Mouse (Mus musculus): ENCODE measurements around the gene Zfpl1. TPM values are rescaled to one million over a fixed set of nuclear protein-coding genes. Genes with fewer than 3 reads are reported as not detected.

The Zfpl1 gene
- polyA plus RNA-seq, 1 experiment, result 106 TPM

DNA sequence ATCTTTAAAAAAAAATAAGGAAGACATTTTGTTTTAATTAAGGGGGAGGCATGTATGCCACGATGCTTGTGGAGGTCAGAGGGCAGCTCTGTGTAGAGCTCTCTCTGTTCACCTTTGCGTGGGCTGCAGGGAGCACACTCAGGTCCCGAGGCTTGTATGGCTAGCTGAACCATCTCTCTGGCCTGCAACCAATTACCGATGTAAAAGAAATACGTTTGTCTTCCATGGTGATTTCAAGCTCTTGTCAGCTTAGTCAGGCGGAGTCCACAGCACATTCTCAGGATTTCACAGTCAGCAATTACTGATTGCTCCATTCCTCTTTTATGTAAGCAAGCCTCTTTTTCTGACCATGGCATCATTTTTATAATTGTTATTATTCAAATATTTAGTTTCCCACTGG, 16.4 kb upstream of the Zfpl1 start:
- DNase-seq (ENCODE audit: low read depth), result no peak

DNA sequence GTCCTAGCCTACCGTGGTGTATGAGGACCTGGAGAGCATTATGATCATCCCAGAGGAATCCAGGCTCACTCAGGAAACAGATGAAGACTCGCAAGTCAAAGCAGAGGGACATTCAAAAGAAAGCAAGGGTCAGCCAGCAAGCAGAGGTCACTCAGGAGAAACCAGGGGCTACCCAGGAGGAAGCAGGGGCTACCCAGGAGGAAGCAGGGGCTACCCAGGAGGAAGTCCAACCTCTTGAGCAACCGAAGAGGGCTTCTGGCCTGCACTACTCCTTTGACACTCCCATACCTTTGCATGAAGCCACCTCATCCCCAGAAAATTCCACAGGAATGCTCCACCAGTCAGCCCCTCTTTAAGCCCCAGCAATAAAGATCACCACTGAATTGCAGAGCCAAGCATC, 13.1 kb upstream of the Zfpl1 start:
- DNase-seq (ENCODE audit: low read depth), result no peak

DNA sequence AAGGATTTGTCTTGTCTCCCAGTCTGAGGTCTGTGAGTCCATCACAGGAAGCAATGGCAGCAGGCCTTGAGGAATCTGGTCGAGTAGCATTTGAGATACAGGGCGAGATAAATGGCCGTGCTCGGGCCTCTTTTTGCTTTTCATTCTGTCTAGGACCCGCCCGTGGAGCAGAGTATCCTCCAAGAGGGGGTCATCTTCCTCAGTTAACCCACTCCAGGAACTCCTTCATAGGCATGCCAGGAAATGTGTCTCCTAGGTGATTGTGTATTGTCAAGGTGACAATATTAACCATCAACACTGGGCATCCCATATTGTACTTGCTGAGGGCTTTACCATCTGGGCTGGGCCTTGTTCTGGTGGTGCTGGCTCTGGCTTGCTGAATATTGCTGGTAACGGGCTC, 9.4 kb upstream of the Zfpl1 start, which contains the start of gene AC131692.1:
AC131692.1 (plus strand) TSS at position 301 of the 400 bp plus-strand sequence.
- no peak for DNase-seq (ENCODE audit: low read depth)

DNA sequence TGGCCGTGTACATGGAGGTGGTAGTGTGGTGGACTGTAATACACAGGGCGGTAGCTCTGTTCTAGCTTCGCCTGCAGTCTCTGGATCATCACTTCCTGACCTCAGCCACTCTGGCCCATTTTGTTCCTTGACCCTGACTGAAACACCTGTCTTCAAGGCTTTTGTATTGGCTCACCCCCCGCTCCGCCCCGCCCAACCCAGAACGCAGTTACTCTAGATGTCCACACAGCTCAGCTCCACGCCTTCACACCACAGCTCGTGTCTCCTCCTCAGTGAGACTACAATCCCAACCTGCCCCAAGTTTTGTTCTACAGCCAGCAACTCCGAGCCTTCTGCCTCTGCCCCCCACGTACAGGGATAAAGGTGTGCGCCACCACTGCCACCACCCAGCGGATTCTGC, 4.1 kb upstream of the Zfpl1 start:
- DNase-seq (ENCODE audit: low read depth), result no peak

DNA sequence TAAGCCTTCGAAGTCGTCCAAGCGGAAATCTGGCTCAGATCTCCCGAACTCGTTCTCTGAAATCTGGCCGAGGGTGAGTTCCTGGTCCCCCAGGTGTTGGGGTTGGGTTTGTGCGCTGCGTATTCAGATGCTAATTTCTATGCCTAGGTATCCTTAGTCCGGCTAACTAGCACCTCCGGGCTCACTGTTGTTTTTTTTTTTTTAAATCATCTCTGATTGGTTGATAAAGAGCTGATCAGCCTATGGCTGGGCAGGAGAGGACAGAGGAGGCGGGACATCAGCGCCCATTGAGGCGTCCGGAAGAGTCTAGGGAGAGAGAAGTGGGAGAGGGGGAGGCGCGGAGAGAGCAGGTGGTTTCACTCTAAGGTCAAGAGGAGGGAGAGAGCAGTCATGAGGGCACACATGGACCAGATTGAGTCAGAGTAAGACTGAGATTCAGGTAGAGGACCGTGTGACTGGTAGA, 692 bp upstream of the Zfpl1 start:
- DNase-seq (ENCODE audit: low read depth), result no peak

DNA sequence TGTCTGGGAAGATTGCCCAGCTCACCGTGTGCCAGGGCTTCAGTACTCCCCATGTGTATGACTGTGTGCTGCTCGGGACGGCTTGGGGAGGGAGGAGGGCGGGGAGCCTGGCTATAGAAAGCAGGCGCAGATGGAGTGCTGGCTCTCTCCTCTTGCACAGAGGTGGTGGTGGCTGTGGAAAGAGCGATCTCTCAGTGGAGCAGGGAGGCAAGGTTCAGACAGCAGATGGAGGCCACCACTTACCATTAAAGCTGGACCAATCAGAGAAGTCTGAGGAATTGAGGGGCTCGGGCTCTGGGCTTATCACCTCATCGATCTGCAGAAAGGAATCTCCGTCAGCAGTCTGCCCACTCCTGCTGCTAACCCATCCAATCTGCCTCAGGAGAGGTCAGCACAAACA, 2.6 kb downstream of the Zfpl1 start, which contains the start of gene Gm28374:
Gm28374 (minus strand) TSS at position 101 of the 400 bp plus-strand sequence.
- DNase-seq (ENCODE audit: low read depth), result no peak

DNA sequence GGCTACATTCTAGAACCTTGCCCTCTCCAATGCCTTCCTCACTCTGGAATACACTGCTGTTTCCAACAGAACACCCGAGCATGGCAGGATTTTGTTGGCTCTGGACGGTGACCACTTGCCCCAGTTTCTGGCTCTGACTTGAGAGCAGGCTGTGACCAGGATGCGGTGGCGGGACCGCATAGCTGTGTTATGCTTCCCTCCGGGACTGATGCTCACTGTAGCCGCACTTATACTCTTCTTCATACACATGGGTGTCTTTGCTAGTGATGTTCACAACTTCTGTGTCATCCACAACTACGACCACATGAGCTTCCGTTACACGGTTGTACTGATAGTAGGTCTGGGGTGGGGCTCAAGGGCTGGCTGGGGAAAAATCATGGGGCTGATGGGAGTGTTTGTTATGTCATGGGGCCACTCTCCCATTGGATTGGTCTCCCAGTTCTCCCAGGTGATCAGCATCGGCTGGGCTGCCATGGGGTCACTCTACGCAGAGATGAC, 4.7 kb downstream of the Zfpl1 start, which contains the start of gene Tmem262:
Tmem262 (plus strand) TSS at position 51 of the 498 bp plus-strand sequence.
- DNase-seq (ENCODE audit: low read depth), result no peak

DNA sequence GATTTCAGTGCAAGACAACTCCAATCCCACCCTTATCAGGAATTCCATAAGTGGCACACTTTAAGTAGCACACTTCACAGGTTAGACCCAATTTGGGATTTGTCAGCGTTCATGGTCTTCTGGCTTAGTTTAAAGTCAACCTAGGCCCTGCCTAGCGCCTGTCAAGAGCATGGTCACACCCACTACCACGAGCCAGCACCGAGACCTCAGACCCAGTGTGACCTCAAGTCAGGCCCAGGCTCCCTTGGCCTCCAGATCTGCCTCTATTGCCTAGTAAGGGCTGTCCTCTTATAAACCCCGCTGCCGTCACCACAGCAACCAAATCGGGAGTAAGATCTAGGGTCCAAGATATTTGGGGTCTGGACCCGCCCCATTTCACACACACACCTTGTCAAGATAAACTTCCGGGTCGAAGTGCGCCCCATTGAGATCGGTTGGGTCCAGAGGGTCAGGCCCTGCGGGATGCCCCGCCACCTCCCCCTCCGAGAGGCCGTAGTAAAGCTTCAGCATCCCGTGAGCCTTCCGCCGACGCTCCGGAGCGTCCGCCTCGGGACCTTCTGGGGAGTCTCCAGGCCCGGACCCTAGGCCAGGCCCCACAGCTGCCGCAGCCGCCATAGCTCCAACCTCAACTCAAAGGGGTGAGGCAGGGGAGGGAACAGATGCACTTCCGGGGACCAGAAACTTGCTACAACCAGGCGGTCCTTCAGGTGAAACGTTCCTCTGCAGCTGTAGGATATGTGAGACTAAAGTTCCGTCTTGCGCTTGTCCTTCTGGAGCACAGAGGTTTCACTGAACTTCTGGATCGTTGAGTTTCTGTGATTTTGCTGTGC, 8.0 kb downstream of the Zfpl1 start, which contains the start of gene Vps51:
Vps51 (minus strand) TSS at position 668 of the 830 bp plus-strand sequence.
- no peak for DNase-seq (ENCODE audit: low read depth)

DNA sequence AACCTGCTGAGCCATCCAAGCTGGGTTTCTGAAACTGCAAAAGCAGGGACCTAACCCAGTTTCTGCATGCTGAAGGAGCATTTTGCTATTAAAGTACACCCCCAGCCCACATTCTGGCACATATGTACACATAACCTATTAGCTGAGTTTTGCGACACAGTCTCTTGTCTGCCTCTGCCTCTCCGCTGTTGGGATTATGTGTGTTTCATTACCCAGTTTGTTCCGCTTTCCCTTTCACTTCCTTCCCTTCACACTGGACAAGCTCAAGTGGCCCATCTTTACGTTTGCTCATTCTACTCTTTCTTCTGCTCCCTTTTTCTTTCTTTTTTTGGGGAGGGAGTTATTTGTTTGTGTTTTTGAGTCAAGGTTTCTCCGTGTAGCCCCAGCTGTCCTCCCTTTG, 10.9 kb downstream of the Zfpl1 start:
- DNase-seq (ENCODE audit: low read depth), result no peak

DNA sequence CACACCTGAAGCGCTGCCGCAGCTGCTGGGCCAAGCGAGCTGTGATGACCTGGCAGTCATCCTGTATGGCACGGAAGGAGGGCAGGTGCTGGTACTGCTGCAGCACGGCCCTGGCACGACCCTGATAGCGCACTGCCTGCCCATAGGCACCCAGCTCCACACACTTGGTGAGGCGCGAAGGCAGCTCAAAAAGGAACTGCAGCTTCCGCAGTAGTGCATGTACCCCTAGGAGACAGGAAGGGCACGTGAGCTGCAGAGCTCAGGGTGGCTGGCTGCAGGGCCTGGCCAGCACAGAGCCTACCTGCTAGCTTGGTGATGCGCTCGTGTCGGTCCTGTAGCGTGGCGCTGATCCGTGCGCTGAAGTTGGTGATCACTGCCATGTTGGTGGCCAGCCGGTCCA, 13.5 kb downstream of the Zfpl1 start:
- no peak for DNase-seq (ENCODE audit: low read depth)

DNA sequence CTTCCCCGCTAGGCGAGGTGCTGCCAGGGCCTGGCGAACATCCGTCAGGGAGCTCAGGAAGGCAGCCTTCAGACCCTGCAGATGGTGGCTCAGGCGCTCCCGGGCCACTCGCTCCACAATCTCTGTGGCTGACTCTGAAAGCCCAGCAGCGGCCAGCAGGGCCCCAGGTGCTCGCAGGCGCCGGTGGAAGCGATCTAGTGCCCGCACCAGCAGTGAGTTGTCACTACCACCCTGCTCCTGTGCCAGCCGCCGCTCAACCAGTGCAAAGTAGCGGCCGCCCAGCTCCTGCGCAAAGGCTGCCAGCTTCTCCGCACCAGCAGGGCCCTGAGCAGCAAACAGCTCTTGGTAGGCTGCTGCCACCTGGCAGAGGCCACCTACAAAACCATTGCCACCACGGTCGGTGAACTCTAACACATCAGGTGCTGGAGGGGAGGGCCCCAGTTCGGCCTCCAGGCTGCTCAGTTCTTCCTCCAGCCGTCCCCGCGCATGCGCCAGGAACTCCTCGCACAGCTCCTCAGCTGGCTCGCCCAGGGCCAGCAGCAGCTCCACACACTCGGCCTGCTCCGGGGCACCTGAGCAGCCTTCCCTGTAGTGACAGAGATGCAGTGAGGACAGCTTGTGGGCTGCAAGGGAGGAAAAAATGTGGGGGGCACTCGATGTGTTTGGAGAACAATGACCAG, 14.0 kb downstream of the Zfpl1 start:
- DNase-seq (ENCODE audit: low read depth), result no peak

DNA sequence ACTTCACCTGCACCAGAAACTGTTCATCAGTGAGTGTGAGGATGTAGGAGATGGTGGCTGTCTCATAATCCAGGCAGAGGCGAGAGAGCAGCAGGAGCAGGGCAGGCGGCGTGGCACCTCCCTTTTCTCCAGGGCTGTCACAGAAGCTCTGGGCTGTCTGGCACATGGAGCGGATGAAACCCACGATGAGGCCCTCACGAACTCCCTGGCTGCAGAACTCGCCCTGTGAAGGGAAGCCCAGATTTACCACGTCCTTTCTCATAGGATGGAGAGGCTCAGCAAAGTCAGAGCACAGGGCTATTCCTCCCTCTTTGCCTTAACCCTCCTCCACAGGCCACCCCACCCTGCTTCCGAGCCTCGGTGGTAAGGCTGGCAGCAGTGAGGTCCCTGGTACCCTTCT, 14.9 kb downstream of the Zfpl1 start:
- DNase-seq (ENCODE audit: low read depth), result no peak

DNA sequence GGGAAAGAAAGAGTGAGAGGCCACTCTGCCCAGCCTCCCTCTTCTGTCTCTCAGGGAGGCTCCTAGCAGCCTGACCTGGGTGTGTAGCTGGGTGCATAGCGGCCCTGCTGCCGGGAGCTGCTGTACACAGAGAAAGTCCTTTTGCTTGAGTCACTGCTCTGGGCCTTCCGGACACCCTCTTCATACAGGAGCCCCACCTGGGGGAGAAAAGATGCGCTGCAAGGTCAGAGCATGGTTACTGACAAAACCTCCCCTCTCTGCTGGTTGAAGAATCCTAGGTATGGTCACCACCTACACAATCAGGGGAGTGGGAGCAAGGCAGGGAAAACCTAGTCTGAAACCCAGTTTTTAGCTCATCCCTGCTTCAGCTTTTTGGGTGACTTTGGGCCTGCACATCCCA, 15.8 kb downstream of the Zfpl1 start:
- DNase-seq (ENCODE audit: low read depth), result no peak

DNA sequence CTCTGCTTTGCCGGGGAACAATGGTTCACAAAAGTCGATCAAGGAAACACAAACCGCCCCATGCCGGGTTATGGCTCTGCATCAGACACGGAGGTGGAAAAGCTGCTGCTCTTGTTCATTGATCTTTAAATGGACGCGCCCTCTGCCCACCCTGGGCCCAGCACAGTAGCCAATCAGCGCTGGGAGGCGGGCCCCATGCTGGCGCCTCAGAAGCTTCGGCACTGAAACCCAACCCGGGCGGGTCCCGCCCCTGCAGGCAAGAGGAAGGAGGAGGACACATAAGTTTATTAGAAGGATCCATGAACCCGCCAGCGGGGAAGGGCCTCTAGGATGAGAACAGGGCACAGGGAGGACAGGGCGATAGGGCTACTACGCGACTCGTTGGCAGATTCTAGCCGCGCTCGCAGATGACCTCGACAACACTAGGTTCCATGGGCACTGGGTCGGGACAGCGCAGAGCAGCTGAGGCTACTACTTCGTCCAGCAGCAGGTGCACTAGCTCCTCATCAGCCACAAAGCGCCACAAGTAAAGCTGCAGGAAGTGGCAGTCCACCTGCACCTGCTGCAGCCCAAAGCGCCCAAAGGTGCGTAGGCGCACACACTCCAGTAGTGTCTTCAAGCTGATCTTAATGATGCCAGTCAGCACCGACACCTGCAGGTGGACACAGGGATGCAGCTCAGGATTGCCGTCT, 16.9 kb downstream of the Zfpl1 start, which contains the start of gene Tm7sf2:
Tm7sf2 (minus strand) TSS at position 650 of the 692 bp plus-strand sequence.
- no peak for DNase-seq (ENCODE audit: low read depth)

DNA sequence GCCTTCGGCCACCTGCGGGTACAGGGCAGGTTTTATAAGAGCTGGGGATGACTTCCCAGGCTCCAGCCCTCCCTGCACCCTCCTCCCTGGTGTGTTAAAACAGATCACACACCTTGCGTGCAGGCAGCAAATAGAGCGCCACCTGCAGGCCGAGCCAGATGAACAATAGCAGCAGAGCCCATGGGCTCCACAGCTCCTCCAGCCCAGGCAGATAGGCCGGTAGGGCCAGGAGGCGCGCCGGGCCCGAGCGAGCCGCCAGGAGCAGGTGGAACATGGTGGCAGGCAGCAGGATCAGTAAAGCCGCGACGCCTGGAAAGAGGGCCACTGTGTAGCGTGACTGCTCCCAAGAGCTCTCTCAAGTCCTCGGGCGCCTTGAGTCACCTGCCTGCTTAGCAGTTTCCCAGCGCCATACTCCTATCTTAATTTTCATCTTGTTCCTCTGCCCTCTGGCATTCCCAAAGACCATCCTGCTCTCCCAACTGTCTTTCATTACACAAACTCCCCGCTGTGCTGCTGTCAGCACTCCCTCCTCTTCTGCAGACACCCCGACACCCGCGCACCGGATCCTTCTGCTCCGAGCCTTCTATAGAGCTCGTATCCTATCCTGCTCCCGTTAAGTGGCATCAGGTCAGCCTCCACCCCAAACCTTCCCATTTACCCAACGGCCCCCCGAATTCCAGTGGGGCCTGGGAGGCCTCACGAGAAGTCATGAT, 17.6 kb downstream of the Zfpl1 start:
- no peak for DNase-seq (ENCODE audit: low read depth)

DNA sequence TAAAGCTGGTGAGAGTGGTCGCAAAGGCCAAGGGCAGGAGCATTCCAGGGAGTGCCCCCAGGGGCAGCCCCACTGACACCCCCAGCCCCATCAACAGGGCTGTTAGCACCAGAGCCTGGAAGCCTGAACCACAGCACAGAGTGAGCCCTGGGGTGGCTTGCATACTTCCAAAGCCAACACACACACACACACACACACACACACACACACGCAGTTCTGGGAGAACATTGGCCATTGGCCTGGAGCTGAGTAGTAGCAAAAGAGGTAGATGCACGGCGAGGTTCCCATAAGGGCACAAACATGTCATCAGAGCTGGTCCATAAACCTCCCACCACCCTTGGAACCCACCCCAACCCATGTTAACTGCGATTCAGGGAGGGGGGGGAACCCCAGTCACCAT, 18.2 kb downstream of the Zfpl1 start:
- no peak for DNase-seq (ENCODE audit: low read depth)

DNA sequence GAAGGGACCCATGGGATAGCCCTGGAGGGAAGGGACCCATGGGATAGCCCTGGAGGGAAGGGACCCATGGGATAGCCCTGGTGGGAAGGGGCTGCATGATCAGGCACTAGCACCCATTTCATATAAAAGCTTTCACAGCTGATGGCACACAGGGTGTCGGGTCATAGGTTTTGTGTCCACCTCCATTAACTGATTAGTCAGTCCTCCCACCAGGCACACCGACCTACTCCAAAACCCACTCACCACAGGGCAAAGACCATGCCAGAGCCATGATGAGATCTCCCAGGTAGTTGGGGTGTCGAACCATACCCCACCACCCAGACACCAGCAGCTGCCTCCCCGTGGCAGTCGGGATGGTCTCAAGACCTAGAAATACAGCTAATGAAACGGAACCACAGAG, 21.7 kb downstream of the Zfpl1 start:
- DNase-seq (ENCODE audit: low read depth), result no peak

DNA sequence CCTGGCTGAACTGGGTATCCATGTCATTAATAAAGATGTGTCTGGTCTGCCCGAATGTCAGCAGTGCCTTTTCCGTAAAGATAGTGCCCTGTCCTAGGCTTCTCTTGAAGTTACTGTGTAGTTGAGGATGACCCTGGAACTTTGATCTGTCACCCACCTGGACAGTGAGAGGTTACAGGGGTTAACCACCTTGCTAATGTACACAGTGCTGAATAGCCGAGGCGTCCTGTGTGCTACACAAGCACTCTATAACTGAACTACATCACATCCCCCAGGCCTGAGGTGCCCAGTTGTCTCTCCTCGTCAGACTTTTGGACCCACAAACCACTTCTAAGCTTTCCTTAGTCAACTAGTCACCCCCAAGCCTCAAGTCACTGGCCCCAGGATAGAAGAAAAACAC, 22.3 kb downstream of the Zfpl1 start:
- no peak for DNase-seq (ENCODE audit: low read depth)

DNA sequence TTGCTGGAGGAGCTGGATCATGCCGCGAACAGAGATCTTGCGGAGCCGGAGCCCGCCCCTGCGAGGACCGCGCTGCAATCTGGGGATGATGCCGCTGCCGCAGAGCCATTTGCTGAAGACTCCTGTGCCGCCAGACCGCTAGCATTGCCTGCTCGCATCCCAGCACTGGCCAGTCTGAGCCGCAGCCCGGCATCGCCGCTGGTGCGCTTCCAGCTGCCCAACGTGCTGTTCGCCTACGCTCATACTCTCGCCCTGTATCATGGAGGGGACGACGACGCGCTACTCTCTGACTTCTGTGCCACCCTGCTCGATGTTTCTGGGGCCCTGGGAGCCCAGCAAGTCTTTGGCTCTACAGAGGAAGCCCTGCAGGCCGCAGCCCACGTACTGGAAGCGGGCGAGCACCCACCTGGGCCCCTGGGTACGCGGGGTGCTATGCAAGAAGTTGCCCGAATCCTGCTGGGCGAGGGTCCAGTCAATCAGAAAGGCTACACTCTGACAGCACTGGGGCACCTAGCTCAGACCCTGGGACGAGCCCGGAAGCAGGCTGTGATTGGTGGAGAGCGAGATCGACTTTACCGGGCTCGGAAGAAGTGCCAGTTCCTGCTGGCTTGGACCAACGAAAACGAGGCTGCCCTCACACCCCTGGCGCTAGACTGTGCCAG, 23.0 kb downstream of the Zfpl1 start:
- DNase-seq (ENCODE audit: low read depth), result no peak

DNA sequence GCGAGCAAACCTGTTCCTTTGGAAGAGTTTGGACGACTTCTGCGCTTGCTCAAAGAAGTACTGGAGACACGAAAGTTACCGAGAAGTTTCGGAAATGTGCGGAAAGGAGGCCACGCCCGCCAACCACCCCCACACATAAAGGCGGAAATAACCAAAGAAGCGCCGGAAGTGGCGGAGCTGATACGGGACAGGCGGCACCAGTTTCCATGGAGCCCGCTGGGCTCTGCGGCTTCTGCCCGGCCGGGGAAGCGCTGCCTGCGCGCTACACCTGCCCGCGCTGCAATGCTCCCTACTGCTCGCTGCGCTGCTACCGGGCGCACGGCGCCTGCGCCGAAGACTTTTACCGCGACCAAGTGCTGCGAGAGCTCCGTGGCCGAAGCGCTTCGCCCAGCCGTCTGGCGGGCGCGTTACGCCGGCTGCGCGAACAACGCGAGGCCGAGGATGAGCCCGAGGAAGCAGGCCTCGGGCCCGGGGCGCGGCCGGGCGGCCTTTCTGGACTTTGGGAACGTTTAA, 23.7 kb downstream of the Zfpl1 start, which contains the start of gene Znhit2:
Znhit2 (plus strand) TSS at position 172 of the 513 bp plus-strand sequence.
- DNase-seq (ENCODE audit: low read depth), result no peak
